Mouse (Mus musculus): ENCODE measurements at regions not wholly inside any gene's neighbourhood (a gene's known extent, or its start where the extent isn't known, plus 50 kb on each side); places are given as distances from the start of the nearest gene placed in this dataset.

DNA sequence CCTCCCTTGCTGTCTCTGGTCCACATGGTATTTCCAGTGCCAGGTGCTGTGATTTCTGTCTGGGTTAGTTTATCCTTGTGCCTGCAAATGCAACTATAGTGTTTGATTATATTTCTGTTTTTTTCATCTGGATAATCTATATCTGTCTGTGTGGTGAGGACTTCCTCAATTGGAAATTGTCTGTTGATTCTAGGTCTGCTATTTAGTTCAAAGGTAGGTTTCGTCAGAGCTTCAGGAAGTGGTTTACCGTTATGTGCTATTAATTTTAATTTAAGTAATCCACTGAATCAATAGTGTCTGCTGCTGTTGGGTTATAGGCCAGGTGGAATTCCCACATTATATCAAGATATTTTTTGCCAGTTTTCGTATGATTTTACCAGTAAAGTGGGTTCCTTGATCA lies 2143.9 kb downstream of the 4930444P10Rik start:
- in situ Hi-C loops (cut with MboI; ENCODE audit: low sequenced_read_pairs): no loop called here

DNA sequence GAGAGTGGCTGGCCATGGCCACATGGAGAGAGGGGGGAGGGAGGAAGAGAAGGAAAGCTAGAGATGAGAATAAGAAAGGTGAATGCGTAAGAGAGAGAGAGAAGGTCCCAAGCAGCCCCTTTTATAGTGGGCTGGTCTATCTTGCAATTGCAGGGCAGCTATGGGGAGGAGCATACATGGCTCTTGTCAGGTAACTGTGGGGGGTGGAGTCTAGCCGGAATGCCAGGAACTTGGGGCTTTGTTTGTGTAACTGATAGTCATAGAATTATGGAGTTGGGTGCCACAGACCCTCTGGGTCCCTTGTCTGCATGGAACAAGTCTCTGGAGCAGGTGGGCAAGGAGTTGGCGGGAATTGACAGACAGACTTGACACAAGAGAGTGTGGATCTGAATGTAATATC lies 2151.8 kb downstream of the 4930444P10Rik start:
- in situ Hi-C loops (cut with MboI; ENCODE audit: low sequenced_read_pairs): no loop called here

DNA sequence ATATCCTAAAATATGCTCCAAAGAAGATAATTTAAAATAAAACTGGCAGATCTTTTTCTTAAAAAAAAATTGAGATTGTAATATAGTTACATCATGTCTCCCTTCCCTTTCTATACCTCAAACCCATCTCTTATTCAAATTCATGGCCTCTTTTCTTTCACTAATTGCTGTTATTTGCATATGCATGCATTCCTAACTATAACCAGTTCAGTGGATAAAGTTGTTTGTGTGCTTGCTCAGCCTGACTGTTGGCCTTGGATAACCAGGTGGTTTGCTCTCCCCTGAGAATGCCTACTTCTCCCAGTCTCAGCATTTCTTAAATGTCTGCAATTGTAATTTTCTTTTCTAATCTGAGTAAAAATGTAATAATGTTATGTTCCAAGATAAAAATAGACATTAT lies 2154.8 kb downstream of the 4930444P10Rik start:
- in situ Hi-C loops (cut with MboI; ENCODE audit: low sequenced_read_pairs): no loop called here

DNA sequence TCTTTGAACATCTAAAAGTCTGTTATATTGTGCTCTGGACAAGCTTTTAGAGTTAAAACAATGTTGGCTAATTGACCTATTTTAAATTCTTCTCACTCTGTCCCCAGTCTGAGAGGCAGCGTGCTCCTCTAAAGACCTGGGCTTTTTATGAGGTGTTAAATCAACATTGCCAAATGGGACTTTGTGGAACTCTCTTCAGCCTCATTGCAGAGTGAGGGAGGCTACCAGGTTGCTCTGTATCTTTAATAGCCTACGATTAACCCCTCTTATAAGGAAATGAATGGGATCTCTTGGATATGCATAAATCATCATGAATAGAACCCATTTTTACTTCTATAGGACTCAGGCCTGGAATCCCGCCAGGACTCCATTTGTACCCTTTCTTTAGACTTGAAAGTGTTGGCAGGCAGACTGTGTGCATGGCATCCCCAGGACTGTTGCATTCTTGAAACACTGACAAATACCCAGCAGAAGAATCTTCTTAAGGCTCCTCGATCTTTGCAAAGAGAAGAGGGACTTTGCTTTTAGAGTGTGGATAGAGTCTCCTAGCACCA lies 2157.1 kb downstream of the 4930444P10Rik start:
- in situ Hi-C loops (cut with MboI; ENCODE audit: low sequenced_read_pairs): no loop called here

DNA sequence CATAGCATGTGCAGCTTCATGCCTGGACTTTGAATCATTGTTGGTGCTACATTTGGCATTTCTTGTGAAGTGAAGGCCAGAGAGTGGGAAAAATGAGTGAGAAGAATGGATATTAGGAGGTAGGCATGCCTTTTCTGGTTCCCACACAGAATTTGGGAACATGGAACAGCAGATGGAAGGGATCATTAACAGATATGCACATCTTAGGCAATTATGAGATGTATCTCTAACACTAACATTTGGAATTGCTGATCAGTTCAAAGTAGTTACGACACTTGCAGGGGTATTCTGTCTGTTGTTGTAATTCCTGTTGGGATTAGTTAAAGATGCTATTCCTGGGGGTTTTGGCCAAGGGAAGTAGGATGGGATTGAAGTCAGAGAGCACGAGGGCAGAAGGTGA lies 2164.4 kb downstream of the 4930444P10Rik start:
- in situ Hi-C loops (cut with MboI; ENCODE audit: low sequenced_read_pairs): no loop called here

- in situ Hi-C loops (cut with MboI; ENCODE audit: low sequenced_read_pairs): no loop called here
These were observed 2165.2 kb downstream of the 4930444P10Rik start for GRCm38 (mm10) chr1:13927964-13928363.

GRCm38 (mm10) chr1:13925994-13926393 lies 2167.1 kb downstream of the 4930444P10Rik start:
- in situ Hi-C loops (cut with MboI; ENCODE audit: low sequenced_read_pairs): no loop called here

DNA sequence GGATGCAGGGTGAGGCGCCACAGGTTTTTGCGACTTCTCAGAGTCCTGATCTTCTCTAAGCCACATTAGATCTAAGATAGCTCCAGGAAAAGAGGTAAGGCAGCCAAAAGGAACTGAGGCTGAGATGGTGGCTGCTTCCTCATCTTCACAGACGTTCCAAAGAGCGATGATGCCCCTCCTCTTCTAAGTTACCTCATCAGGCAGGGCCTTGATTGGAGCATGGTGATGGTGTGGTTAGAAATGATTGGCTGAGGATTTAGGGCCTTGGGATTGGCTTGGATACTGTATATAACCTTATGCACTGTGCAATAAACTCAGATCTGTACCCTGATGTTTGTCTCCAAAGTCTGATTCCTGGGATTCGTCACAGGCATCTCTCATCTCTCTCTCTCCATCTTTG lies 2177.9 kb downstream of the 4930444P10Rik start:
- in situ Hi-C loops (cut with MboI; ENCODE audit: low sequenced_read_pairs): no loop called here

- in situ Hi-C loops (cut with MboI; ENCODE audit: low sequenced_read_pairs): no loop called here
These were observed 2214.0 kb downstream of the 4930444P10Rik start for GRCm38 (mm10) chr1:13879126-13879525.

GRCm38 (mm10) chr1:13873925-13874324 lies 2219.2 kb downstream of the 4930444P10Rik start:
- in situ Hi-C loops (cut with MboI; ENCODE audit: low sequenced_read_pairs): no loop called here

DNA sequence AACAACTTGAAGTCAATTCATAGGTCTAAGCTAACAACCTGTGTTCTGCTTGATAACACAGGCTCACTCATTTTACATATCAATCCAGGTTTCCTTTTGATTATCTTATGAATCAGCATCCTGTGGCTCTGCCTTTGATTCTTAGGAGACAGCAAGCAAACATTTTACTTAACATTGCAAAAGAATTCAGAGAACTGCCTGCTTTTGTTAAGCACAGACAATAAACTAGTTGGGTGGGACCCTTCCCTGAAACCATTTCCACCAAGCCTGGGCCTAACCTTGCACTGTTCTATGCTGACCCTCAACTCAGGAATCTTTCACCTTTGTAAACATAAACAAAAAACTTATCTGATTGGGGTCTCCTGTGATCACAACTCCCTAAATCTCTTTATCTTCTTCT lies 2220.6 kb downstream of the 4930444P10Rik start:
- in situ Hi-C loops (cut with MboI; ENCODE audit: low sequenced_read_pairs): no loop called here

DNA sequence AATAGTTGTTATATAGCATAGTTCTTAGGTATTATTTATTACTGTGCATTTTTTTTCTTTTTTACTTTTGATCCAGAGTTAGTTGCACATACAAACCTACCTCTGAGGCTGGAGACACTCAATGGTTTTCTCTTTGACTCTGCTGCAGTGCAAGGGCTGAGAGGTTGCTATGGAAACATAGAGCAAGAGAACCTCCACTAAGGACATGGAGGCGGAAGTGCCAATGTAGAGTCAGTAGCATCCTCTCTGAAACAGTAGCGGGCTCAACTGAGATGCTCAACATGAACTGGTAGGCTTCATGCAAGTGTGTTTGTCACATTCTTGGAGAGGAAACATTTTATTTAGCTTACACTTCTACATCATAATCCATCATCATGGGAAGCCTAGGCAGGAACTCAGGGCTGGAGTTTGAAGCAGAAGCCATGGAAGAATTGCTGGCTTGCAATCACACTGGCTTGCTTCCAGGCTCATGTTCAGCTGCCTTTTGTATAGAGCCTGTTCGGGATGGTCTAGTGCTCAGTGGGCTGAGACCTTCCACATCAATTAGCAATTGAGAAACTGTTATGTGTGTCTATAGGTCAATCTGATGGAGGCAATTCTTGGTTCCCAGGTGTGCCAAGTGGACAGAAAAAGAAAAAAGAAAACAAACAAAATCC lies 2222.4 kb downstream of the 4930444P10Rik start:
- in situ Hi-C loops (cut with MboI; ENCODE audit: low sequenced_read_pairs): no loop called here

GRCm38 (mm10) chr1:13865713-13866112 lies 2227.4 kb downstream of the 4930444P10Rik start:
- in situ Hi-C loops (cut with MboI; ENCODE audit: low sequenced_read_pairs): no loop called here

- in situ Hi-C loops (cut with MboI; ENCODE audit: low sequenced_read_pairs): no loop called here
These were observed 2229.4 kb downstream of the 4930444P10Rik start for GRCm38 (mm10) chr1:13863712-13864111.

DNA sequence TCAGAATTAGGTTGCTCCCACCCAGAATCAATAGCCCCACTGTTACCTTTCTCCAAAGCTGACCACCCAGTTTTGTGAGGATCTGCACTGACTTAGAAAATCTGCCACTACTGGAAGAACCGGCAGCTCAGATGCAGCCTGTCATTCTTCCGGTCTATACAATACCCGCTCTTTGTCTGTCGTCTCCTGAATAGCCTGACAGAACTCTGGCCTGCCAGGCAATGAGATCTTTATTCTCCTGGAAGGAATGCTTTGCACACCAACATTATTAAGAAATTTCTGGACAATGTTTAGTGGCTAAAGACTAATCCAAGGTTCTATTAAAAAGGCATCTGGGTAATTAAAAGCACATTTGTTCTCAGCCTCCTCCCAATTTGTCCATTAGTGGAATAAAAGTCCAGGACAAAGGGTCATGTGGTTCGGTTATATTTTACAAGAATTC lies 2232.0 kb downstream of the 4930444P10Rik start:
- in situ Hi-C loops (cut with MboI; ENCODE audit: low sequenced_read_pairs): no loop called here

DNA sequence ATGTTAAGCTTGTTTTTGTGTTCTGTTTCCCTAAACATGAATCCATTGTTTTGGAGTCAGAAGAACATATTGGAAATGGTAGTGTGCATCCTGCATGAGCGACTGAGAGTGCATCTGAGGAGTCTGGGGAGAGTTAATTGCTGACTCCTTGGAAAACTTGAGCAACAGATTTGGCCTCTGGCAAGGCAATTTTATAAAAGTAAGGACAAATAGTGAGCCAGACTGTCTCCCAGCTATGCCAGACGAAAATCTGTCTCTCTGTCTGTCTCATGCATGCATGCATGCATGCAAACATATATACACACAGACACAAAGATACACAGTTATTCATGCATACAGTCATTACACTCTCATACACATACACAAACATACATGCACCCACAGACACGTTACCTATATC lies 2232.7 kb downstream of the 4930444P10Rik start:
- in situ Hi-C loops (cut with MboI; ENCODE audit: low sequenced_read_pairs): no loop called here

DNA sequence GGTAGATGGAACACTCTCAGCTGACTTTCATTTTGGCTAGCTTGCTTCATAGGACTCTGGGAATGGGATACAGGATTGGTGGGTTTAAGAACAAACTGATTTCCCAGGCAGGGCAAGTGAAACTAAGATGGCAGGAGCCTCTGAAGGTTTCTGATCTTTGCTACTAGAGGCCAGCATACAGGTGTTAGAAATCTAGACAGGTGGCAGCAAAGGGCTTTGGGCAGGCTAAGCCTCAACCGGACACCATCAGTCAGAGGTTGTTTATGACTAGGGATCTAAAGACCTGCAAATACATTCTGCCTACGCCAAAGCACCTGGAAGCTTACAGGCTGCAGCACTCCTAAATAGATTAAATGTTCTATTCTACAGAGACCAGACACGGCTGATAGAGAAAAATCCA lies 2233.4 kb downstream of the 4930444P10Rik start:
- in situ Hi-C loops (cut with MboI; ENCODE audit: low sequenced_read_pairs): no loop called here

- in situ Hi-C loops (cut with MboI; ENCODE audit: low sequenced_read_pairs): no loop called here
These were observed 2234.6 kb downstream of the 4930444P10Rik start for GRCm38 (mm10) chr1:13858371-13859018.

DNA sequence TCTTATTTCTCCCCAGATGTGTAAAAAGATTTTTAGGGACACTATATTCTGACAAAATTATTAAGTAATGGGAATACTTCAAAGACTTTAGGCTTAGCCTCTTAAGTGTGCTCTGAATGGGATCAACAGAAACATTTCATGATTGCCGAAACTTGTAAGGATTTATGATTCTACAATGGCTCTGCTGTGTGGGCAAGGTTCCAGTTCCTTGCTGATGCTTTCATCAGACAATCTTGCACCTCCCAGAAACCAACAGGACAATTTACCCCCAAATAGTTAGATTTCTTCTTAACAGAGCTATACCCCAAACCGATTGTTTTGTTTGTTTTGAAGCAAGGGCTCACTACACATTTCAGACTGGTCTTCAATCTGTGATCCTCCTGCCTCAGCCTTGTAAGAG lies 2236.1 kb downstream of the 4930444P10Rik start:
- in situ Hi-C loops (cut with MboI; ENCODE audit: low sequenced_read_pairs): no loop called here

- in situ Hi-C loops (cut with MboI; ENCODE audit: low sequenced_read_pairs): no loop called here
These were observed 2242.0 kb downstream of the 4930444P10Rik start for GRCm38 (mm10) chr1:13851144-13851543.

DNA sequence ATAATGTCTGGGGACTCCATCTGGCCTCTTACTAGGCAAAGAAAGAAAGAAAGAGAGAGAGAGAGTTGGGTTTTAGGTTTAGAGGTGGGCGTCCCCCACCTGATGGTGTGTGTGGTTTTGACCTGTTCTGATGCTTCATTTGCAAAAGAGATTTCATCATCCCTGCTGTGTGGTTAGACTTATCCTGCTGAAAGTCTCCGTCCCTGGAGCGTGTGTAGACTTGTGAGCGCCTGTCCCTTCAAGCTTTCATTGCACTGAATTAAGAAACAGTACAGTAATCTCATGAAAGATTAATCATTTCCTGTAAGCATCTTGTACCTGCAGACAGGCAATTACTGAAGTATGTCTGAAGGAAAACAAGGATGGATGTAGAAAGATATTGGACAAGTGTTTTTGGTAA lies 2244.1 kb downstream of the 4930444P10Rik start:
- in situ Hi-C loops (cut with MboI; ENCODE audit: low sequenced_read_pairs): no loop called here

DNA sequence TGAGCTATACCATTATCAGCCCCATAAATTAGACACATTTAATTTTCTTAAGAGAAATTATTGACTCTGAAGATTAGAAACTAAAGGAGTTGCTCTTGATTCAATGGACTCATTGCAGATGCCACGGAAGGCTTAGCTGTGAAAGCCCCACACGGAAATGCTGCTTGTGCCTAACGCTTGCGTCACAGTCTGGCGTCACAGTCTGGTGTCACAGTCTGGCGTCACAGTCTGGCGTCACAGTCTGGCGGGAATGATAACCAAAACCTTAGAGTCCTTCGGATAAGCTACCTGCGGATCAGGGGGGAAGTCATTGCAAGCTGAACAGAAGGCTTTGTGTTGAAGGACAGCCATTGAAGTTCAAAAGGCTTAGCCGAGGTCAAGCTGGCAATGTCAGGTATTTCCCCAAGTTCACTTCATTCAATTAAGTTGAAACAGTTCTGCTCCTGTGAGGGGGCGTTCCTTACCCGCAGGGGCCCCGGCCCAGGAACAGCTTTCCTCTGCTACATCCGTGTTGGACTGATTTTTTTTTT lies 2246.7 kb downstream of the 4930444P10Rik start:
- in situ Hi-C loops (cut with MboI; ENCODE audit: low sequenced_read_pairs): no loop called here

Data from CH12F3 (cell line).